Mouse (Mus musculus): ENCODE measurements around the gene Slc50a1.

Slc50a1 gene

DNA sequence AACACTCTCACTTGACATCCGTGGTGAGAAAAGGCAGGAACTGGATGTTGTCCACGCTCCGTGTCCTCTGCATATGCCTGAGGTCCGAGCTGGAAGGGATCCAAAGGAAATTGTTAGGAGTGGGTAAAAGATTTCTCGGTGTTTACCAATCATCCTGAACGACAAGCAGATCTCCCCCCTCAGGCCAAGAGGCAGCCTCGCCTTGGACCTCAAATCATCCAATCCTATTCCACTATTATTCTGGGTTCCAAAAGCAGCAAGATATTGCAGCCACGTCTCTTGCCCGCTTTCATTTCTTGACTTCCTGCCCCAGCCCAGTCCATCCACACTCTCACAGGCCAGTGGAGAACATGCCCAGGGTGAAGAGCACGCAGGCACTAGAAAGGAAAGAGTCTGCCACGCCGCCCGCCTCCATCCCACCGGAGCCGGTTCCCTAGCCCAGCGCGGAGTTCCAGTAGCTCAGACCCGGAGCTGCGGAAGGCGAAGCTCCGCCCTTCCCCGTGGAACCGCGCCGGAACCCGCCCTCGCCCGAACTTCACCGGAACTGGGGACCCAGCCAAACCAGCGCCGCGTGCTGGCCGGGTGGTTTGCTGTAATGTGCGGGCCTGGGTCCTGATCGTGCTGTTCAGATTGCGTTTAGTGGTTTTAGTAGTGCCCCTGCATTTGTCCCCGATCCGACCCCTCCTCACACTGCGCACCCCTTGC lies at the start of gene Slc50a1:
Gene Slc50a1, minus strand, starts transcription at position 520 of the 705 bp plus-strand sequence.
- DNase-seq (ENCODE audit: low read depth, low spot score): peak; percentile 85

DNA sequence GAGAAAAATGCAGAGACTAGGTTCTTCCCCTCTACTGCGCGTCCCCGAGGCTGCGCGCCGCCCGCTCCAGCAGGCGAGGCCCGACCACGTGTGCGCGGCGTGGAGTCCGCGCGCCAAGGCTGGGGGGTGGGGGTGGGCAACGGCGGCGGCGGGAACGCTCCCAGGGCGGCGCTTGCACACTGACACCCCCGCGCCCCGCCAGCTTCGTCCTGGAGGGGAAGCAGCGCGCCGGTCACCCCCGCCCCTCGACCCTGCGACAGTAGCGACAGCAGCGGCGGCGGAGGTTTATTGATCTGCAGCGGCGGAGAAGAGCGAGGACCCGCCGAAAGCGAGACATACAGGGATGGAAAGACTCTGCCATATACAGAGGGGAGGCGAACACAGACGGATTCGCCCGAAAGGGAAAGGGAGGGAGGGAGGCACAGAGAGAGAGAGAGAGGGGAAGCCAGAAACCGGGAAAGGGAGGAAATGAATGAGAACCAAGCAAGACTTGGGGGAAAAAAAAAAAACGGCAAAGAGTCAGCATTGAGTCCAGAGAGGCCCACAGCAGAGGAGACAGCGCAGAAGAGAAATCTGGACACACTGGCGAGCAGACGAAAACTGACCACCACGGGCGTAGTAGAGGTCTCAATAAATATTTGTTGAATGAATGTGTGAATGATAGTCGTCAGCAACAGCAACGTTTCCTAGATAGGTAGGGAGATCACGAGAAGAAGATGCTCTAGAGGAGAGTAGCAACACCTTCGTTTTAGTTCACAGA lies 49.4 kb upstream of the Slc50a1 start:
- DNase-seq (ENCODE audit: low read depth, low spot score): peak; percentile 51

GRCm38 (mm10) chr3:89318971-89319590 lies 48.7 kb upstream of the Slc50a1 start:
- peak; percentile 21 for DNase-seq (ENCODE audit: low read depth, low spot score)

DNA sequence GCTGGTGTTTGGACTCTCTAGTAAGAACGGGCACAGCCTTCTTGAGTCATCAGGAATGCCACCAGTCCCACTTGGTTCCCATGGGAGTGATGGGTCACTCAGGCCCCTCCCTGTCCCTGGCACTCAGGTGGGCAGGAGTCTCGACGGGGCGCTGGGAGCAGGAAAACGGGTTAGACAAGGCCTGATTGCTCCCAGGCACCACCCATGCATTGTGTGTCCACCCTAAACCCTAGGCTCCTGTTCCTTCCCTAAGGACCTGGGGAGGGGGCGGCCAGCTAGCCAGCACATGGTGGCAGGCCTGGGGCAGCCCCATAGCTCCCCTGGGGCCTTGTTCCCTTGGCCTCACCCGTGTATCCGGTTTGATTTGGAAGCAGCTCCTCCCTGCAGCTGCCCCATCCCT lies 47.9 kb upstream of the Slc50a1 start:
- DNase-seq (ENCODE audit: low read depth, low spot score): no peak

GRCm38 (mm10) chr3:89317246-89317645 lies 46.9 kb upstream of the Slc50a1 start:
- no peak for DNase-seq (ENCODE audit: low read depth, low spot score)

GRCm38 (mm10) chr3:89316833-89317232 lies 46.5 kb upstream of the Slc50a1 start:
- peak; percentile 84 for DNase-seq (ENCODE audit: low read depth, low spot score)

GRCm38 (mm10) chr3:89315930-89316831 lies 45.8 kb upstream of the Slc50a1 start:
- DNase-seq (ENCODE audit: low read depth, low spot score): peak; percentile 60

GRCm38 (mm10) chr3:89315195-89315929 lies 45.0 kb upstream of the Slc50a1 start:
- peak; percentile 80 for DNase-seq (ENCODE audit: low read depth, low spot score)

GRCm38 (mm10) chr3:89314791-89315190 lies 44.4 kb upstream of the Slc50a1 start:
- no peak for DNase-seq (ENCODE audit: low read depth, low spot score)

GRCm38 (mm10) chr3:89314340-89314739 lies 44.0 kb upstream of the Slc50a1 start:
- no peak for DNase-seq (ENCODE audit: low read depth, low spot score)

- DNase-seq (ENCODE audit: low read depth, low spot score): peak; percentile 79
These were observed 37.7 kb upstream of the Slc50a1 start for GRCm38 (mm10) chr3:89308089-89308488.

DNA sequence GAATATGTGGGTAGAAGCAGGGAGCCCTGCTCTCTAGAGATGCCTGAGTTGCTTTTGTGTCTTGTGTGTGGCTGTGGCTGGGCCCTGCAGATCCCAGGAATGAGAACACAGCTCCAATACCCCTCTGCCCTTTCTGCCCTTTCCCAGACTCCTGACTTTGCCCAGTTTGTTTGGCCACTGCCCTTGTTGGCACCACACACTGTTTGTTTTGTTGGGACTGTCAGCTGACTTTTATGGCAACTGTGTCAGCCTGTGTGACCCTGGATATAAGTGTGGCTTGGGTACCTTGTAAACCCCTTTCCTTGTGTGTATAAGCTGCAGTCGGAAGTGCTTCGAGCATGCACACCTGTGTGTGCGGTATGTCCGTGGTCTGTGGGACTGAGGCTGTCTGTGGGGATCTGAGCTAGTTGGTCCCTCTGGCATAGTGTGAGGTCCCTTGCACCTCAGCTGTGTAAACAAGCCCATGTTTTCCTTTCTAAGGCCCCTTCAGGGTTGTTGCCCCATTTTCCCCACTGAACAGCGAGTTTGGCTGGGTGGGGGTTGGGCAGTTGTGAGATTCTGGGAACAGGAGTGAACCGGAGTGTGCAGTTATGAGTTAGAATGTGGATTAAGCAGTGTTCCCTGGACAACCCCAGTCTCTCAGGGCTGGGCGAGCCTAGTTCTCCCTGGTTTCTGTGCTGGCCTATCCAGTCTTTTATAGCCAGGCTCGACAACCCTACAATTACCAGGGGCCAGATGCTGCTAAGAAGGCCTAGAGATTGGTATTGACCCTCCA lies 35.4 kb upstream of the Slc50a1 start:
- no peak for DNase-seq (ENCODE audit: low read depth, low spot score)

DNA sequence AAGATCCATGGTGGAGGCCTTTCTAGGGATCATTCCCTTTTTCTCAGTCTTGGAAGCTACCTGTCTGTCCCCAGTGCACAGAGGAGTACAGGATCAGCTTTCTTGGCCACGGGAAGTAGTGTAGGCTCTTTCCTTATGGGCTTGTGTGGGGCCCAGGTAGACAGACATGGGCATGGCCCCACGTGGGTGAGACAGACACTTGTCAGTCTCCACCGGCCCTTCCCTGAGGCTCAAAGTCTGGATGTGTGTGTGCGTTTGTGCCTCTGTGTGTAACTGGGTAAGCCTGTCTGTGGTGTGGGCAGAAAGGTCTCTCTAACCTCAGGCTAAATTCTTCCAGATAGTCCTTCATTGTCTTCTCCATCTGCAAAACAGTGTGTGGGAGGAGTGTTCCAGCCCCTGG lies 34.7 kb upstream of the Slc50a1 start:
- DNase-seq (ENCODE audit: low read depth, low spot score): no peak

GRCm38 (mm10) chr3:89304440-89304839 lies 34.1 kb upstream of the Slc50a1 start:
- DNase-seq (ENCODE audit: low read depth, low spot score): no peak

DNA sequence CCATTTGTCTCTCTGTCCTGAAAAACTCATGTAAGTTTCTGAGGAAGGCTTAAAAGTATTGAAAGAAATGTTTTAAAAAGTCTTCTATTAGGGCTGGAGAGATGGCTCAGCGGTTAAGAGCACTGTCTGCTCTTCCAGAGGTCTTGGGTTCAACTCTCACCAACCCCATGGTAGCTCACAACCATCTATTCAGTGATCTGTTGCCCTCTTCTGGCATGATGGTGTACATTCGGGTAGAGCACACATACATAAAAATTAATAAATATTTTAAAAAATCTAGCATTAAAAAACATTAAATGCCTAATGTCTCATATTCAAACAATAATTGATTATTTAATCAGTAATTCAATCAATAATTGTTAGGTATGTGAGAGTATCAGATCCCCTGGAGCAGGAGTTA lies 30.1 kb upstream of the Slc50a1 start:
- peak; percentile 23 for DNase-seq (ENCODE audit: low read depth, low spot score)

DNA sequence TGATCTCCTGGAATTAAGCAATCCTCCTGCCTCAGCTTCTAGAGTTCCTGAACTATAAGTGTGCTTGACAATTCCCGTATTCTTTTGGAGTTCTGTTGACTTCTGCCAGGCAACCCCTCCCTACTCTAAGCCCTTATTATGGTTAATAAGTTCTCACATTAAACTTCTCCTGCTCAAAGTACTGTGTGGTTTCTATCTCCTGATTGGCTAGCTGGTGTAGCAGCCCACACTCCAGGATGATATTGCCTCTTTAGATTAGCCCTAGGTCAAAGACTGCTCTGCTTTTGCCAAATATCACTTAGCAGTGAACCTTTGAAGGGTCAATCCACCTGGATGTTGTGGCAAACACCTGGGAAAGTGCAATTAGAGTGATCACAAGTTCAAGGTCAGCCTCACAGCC lies 29.7 kb upstream of the Slc50a1 start:
- DNase-seq (ENCODE audit: low read depth, low spot score): no peak

DNA sequence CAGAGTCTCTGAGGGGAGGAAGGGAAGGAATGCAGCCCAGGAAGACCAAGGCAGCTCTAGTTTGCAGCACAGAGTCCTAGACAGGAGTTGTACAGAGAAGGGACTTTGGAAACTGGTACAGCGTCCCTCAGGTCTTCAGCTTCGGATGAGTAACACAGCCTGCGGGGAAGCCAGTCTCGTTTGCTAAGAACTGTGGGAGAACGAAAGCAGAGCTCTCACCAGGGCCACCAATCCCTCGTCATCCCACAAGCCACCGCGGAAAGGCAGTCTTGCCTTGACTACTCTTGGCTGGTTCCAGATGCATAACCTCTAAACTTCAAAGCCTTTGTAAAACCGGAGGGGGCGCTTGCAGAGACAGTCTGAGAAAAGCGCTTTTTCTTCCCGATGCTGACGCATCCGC lies 29.1 kb upstream of the Slc50a1 start:
- DNase-seq (ENCODE audit: low read depth, low spot score): peak; percentile 65

DNA sequence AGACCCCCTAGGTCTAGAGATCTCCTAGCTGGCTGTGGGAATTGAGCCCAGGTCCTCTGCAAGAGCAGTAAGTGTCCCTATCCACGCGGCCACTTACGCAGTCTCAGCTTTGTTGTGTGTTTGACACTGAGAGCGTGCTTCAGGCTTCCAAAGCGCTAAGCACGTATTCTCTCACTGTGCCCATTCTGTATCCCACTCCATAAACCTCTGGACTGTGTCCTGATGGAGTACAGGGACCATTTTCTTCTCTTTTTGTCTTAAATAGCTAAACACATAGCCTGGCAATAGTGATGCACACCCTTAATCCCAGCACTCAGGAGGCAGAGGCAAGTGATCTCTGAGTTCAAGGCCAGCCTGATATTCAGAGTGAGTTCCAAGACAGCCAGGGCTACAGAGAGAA lies 28.5 kb upstream of the Slc50a1 start:
- DNase-seq (ENCODE audit: low read depth, low spot score): no peak

DNA sequence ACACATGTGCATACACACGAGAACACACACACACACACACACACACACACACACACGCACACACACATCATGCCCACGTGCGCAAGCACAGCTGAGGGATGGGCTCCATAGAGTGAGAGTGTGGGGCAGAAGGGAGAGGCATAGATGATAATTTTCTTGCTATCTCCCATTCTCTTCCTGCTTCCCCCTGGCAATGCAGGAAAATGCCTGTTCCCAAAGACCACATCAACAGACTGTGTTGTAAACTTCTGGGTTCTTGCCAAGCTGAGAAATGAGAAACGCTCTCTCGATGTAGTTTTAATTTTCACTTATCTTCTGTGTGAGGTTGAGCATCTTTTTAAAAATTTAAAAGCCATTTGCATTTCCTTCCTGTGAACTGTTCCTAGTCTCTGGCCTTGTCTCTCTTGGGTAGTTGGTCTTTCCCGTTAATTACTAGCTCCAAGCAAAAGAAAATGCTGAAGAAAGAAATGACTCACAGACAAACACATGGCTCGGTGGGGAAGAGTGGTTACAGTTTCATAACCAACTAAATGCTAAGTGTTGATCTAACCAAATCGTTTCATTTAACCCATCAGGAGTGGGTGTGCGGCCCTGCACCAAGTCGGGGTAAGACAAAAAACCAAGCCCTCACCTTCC lies 26.5 kb upstream of the Slc50a1 start:
- no peak for DNase-seq (ENCODE audit: low read depth, low spot score)

Data from CD4-positive, CD25-positive, alpha-beta regulatory T cell, adult 2 months (primary cell).